Mouse (Mus musculus): Measurements from ENCODE around the gene Myo16.

The Myo16 gene

DNA sequence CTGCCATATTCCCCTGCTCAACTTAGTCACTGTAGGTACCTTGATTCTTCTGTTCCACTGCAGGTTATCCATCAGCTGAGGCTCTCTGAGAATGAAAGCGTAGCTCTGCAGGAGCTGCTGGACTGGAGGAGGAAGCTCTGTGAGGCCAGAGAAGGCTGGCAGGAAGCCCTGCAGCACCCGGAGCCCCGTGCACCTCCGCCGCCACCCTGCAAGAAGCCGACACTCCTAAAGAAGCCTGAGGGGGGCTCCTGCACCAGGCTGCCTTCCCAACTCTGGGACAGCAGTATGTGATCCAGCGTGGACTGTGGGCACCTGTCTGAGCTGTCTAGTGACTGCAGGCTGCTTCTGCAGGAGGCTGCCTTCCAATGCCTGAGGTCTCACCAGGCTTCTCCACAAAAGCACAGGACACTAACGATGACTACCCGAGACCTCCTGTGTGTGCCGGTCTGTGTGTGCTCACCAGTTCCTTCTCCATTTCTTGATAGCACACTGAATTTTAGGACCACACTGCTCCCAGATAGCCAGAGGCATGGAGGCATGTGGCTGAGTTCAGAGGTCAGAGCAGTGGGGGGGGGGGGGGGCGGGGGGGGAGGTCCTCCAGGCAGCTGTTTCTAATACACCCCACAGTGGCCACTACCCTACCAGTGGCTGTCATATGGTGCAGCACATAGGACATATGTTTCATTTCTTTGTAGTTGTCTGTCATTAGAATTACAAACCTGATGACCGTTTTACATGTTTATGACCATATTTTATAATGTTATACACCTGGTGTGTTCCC is 479.8 kb downstream of the Myo16 start:
- DNase-seq: no peak

DNA sequence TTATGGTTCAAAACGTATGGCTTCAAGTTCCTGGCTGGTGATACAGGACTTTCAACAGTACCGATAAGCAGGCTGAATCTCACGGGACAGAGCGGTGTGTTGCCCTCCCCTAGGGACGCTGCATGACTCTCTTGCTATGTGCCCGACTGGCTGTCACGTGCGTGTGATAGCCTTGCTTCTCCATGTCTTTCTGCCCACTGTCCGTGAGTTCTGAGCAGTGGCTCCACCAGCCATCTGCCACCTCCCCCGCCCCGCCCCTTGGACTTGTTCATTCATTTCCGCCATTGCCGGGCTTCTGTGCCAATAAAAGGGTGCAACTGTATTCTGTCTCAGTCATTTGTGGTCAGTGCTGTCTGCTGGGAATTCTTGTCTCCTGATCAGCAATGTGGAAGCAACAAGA is 480.7 kb downstream of the Myo16 start:
- peak; percentile 26 for DNase-seq

DNA sequence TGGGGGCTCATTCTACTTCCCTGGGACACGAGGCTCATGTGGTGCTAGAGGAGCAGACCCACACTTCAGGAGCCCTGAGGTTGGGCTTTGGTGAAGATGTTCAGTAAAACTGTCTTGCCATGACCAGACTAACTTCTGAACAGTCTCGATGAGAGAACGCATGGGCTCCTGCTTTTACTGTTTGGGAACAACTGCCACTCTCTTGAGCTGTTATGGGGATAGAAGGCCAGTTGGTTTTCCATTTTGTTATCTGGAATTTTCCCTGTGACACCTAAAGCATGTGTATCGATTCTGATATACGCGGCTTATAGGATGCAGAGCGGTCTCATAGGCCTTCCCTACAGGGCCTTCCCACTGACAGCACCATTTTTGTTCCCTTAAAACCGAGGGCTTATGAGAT is 485.2 kb downstream of the Myo16 start:
- DNase-seq: no peak

DNA sequence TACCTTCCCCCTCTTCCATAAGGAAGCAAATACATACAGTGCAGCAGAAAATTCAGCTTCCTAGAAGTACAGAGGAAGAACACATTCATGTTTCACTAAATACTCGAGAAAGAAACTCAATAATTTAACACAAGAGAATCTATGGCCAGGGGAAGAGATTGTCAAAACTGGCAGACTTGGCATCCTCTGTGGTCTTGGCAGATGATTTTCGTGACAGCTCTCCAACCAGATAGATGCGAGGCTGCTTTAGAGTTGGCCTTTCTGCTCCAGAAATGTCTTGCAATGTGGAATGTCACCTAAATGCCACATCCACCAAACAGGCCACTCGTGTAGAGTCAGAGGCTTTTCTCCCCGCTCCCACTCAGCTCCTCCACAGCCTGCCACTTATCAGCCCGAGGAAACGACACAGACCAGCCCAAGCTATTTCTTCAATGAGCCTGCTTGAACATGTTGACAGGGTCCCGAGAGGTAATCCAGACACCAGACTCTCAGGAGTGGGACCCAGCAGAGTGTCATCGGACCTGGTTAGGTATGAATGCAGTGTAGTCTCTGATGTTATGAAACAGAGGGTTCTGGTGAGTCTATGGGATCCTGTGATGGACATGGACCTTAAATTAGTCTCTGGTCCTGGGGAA is 486.6 kb downstream of the Myo16 start:
- DNase-seq: no peak

DNA sequence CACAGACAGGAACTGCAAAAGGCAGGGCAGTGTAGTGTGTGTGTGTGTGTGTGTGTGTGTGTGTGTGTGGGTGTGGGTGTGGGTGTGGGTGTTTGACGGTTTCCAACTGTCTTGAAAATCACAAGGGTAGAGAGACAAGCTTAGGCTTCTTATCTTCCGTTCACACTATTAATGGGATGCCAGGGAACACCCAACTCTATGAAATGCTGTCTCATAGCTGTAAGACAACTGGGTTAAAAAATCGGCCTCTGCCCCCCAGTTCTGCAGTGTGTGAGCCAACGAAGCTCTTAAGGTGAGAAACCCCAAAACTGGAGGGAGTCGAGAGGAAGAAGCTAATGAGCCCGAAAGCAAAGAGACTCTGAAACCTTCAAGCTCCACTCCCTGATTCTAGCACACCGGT is 487.1 kb downstream of the Myo16 start:
- no peak for DNase-seq

DNA sequence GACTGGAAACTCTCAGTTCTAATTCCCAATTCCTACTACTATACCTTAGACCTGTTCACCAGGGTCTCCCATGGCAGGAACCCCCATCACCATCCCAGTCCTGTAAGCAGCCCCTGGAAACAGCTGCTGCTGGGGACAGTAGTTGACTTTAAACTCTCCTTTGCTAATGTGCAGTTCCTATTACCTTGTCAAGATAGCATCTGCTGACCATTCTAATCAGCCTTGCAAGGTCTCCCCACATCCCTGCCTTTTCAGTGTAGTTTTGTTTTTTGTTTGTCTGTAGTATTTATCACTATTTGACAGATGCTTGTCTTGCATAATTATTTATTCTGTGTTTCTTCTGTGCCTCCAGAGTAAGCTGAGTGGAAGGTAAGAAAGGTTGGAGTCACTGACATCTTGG is 487.6 kb downstream of the Myo16 start:
- no peak for DNase-seq

DNA sequence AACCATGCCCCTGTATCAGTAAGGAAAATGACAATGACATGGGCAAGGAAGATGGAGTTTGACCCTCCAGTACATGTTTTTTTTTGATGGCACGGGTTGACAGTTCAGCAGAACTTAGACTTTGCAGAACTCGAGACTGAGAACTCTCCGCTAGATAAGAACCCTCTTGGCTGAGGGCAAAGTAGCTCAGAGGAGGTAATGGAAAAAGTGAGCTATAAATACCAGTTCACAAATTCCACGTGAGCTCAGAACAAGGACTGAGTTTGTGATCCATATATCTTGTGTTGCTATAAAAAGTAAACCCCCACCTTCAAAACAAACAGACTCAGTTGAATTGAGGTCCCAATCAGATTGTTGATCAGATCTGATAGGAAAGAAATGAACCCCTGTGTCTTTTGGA is 489.5 kb downstream of the Myo16 start:
- DNase-seq: no peak

DNA sequence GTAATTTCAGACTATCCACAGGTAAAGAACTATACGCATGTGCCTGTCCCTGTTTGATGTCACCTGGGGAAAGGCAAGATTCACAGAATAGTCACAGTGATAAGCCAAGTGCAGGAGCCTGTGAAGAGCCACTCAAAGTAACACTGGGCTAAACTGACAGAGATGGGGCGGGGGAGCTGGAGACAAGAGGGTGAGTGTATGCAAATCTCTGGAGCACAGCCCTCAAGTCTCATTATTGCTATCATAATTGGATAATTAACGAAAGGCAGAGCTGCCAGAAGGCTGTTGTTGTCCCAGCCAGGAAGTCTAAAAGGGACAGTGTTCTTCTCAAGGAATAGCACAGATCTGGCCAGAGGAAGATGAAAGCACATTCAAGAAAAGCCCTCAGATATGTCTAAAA is 490.8 kb downstream of the Myo16 start:
- DNase-seq: no peak

DNA sequence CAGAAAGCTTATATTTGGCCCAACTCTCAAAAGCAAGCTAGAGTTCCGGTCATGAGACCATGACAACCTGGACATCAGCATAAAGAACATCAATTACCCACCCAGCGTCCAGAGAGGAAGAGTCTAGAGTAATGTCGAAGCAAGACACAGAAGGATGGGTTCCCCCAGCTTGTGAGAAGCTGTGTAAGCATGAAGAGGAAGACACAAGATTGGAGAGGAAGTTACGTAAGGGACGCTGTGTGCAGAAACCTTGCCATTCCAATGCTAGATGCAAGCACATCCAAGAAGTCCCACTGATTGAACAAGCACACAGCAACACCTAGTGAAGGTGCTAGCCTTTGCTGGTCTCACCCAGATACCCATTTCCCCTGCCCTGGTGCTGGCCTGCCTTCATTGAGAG is 492.0 kb downstream of the Myo16 start:
- no peak for DNase-seq

DNA sequence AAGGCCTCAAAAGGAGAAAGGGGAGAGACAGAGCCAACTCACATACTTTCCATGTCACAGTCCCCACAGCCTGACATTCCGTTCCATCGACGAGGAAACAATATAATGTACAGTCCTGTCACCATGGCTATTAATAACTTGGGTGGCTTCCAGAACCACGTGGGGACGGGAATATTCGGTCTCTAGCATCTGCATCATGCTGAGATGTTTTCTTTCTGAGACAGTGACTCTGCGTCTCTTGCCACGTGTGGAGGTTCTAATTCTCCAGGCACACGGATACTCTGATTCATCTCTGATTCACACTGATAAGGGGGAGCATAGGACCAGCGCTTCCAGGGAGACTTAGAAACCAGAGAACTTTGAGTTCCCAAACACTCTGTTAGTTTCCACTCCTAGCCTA is 492.8 kb downstream of the Myo16 start:
- DNase-seq: no peak

DNA sequence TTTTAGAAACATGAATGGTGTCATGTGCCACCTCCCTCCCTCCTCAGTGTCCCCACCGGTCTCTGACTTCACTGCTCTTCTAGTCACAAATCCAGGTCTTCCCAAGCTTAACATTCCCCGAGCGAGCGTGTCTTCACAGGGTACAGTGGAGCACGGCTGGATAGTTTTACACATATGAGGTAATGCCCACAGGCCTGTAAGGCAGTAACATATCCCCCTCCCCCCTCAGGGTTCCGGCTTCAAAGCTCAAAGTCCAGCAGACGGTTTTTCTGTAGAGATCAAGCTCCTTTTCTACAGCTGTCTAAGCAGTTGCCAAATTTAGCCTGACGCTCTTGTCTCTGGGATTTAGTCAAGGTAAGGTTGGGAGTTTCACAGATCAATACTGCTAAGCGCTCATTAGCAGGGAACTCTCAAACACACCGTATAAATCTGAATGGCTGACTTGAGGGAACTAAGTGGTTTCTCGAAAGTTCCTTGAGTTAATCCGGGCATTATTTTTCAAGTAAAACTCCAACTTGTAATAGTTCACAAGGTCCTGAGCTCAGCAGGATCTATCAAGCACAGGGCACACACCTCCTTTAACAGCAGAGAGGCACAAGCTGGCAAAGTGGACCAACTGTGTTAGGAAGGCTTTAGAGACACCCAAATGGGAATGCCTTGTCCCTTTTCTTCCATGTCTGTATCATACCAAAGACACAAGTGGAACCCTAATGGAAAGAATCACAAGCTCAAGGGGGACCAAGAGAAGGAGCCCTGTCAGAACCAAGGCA is 498.0 kb downstream of the Myo16 start:
- DNase-seq: no peak

DNA sequence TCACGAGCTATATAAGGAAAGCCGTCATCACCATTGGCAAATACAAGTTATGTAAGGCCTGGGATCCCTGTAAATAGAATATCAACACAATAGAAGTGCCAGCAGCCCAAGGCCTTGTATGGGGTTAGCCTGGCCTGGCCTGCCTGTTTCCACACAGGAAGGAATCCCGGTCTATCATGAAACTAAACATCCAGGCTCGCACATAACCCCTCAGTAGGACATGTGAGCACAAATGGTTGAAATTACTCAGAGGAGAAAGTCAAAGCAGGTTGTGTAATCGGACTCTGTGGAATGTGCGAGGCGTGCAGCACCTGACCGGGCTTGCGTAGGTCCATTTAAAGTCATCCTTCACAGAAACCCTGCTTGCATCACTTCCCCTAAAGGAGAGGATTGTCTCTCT is 499.6 kb downstream of the Myo16 start:
- DNase-seq: no peak

DNA sequence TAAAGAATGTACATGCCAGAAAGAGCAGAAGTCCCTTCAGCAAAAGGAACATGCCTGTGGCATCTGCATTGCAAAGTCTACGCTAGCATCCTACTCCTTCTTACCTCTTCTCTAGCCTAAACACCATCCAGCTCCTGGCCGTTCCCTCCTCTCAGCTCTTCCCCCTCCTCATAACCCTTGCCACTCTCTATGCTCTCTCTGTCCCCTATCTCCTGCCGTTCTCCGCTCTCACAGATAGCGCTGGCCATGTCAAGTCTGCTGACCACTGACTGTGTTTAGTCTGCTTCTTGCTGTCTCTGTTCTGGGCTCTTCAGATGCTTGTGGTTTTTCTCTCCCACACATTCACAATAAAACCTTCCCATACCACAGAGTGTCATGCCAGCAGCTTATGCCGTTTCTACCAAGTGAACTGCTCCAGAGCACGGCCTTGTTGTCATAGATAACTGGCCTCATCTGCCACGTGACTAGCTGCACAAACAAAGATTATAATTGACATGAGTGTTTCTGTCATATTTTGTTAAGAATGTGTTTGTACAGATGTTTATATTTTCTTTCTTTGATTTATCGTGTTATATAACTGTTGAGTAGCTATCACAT is 501.3 kb downstream of the Myo16 start:
- DNase-seq: no peak

DNA sequence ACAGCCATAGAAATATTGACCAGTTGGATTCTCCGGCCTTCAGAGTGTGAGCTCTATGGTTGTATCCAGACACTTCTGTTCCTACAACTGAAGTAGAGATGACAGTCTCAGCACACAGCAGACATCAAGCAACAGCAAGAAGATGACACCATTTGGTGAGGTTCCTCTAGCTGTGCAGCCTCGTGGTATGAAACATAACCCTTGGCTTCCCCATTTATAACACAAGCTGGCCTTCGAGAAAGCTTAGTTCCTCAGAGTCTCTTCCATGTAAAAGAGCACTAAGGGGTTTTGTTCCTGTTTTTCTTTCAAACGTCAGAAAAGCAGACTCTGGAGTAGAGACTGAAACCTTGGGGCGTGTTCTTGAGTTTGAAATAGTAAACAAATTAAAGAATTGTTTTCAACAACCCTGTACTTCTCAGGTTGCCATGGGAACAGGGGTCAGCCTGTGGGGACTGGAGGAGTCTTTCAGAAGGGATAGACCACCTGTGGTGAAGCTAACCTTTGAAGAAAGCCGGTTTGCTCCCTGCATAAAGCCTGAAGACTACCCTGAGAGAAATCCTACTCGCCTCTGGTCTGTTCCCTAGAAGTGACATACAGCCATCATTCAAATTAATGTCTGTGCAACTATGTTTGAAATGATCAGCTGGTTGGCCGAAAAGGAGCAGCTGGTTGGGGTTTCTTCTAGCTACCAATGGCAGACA is 510.2 kb downstream of the Myo16 start:
- DNase-seq: peak; percentile 80

DNA sequence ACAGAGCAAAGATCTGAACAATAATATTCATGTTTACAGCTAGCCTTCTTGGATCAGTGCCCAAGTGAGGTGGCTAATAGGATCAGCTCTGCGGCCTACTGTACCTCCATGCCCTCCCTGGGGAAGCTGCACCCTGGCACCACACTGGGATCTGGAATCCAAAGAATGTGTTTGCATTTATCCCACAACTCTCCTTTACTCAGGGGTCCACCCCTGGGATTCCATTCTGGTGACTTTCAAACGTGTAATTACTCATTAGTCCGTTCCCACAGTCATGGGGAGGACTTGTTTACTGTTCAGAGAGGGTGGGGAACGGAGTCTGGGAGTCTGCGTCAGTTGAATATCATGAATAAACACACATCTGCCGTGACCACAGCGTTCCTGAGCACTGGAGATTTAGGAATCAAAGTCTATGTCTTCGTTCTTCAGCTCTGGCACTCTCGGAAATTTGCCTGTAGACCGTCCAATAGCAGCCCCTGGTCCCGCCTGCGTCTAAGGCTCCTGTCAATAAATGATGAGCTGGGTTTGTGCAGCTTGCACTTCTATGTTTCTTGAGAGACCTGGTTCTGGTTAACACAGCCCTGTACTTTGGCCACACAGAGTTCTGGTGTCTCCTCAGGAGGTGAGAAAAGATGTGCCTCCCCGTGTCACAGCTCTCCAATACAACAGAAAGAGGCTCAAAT is 511.3 kb downstream of the Myo16 start:
- peak; percentile 22 for DNase-seq

DNA sequence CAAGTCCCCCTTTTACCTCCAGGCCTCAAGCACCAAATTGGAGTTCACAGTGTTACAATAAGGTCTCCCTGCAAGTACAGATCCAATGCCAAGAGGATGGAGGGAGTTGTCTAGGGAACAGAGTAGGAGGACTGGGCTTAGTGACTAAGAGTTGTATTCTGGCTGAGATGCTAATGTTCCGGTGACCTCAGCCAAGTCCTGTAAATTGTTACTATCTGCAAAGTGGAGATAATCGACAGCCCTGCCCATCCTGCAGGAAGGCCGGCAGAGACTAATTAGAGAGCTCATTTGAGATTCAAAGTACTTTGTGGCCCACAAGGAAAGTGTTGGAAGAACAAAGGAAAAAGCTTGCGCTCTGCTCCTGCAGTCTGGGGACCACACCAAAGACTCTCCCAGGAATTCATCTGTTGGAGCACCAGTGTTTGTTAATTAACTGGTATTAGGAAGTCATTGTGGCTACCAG is 512.1 kb downstream of the Myo16 start:
- no peak for DNase-seq

DNA sequence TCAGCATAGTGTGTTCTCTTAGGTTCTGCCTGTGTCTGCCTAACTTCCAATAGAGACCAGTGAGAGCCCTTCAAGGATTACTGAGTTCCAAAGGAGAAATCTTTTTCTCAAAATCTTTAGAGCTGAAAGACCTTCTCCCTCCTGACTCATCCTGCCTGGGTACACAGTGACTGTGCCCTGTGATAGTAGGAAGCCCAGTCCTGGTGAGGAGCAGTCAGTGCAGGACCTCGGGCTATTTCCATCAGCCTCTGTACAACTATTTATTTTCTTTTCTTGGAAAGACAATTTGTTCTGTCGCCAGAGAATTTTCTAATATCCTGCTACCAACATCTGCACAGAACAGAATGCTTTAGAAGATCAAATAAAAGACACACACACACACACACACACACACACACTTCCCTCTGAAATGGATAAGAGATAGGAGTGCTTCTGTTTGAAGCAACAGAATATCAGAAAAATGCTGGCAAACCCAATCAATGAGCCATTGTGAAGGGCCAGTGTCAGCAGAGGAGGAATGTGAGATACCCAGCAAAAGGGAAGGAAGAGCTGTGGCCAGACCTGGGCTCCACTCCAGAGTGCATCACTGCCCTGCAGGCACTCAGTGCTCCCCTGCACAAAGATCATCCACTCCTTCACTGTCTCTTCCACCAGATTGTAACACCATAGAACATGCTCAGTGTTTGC is 518.3 kb downstream of the Myo16 start:
- DNase-seq: no peak

DNA sequence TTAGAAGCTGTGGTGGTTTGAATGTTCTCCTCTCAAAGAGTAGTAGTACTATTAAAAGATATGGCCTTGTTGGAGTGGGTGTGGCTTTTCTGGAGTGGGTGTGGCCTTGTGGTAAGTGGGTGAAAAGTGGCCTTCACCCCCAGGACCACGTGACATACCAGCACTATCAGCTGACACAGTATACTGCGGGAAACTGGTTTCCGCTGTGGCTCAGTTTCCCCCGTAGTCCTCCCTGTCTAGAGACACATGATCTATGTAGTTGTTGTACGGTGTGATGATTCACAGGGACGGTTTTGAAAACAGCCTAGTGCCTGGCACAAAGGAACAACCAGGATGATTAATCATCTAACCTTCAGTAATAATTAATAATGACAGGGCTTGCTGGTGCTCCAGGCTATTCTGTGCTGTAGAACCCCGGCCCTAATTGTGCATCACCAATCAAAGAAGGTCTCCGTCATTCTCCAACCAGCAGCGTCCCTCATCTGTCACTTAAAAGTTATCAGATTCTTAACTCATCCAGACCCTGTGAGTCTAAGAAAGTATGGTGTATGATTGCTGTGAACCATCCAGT is 524.2 kb downstream of the Myo16 start:
- no peak for DNase-seq

DNA sequence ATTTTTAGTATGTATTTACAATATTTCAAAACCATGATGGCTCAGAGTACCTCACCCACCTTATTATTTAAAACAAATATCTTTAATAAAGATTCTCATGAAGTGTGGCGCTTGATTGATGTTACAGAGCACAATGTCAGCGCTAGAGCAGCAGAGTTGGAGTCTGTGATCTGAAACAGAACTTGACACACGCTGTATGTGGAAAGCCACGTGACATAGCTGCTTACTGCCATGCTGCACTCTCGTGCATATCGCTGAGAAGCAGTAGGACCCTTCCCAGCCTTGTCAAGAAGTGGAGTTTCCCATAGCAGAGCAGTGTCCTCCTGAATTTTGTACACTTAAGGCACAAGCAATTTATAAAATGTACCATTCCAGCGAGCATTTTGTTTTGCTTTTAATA is 528.2 kb downstream of the Myo16 start:
- no peak for DNase-seq

DNA sequence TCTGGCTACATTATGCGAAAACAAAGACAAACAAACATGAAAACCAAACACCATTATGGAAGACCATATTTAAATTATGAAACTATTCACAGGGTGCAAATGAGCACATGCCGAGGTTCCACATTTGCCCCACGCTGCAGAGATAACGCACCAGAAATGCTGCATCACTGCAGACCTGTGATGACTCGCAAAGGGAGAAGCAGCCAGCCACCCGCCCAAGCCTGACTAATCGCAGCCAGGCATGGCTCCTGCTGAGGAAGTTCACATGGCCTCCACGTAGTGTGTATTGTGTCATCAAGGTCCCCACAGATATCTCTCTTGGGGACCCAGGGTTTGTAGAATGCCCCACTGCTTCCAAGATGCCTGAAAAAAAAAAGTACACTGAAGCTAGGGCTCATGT is 529.4 kb downstream of the Myo16 start:
- DNase-seq: no peak

Data from embryo, embryonic 11 days (tissue).